Mouse (Mus musculus): ENCODE data around the gene Tbpl1. TPM values are rescaled to one million over a fixed set of nuclear protein-coding genes. Genes with fewer than 3 reads are reported as not detected.

Gene Tbpl1
- polyA plus RNA-seq, 1 experiment from 2014 or later, result 70.7 TPM

DNA sequence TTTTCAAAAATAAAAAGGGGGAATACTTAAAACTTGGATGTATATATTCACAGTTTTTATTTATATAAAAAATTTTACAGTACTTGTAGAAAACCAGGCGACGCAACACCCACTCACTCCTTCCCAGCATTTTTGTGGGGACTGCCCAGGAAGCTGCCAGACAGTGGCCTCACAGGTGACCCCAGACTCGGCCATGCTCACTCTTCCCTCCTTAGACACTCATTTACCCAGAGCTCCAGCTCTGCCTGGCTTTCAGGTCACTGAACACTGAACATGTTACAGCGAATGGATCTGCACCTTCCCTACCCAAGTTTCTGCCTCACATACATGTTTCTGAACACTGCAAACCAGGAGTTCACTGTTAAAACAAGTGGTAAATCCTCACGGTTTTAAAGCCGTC is 27.9 kb downstream of the Tbpl1 start:
- Histone ChIP-seq H3K27me3 (no peaks in the 10 kb centered on the region), H3K4me3 (no peak overlapping the region), H3K9ac (no peak overlapping the region), H3K27ac (no peak overlapping the region), H3K4me2 (no peak overlapping the region), H3K4me1 (0 out of 2 replicates have a peak, but pooled peaks cover 7% of the 10 kb centered on the region), H3K9me3 (no peaks in the 10 kb centered on the region), H3K36me3 (peaks cover 60% of the 10 kb centered on the region)
- 88% methylated on average over 6 of the region's 6 CpGs for WGBS
- no peak for ATAC-seq (ENCODE audit: insufficient number of reproducible peaks, insufficient read depth, low FRiP score, low TSS enrichment, low read depth)

- ATAC-seq (ENCODE audit: insufficient number of reproducible peaks, insufficient read depth, low FRiP score, low TSS enrichment, low read depth), result no peak
- H3K27me3 ChIP-seq, result no peaks in the 10 kb centered on the region
- peaks cover 40% of the 10 kb centered on the region for H3K36me3 ChIP-seq
- peak overlapping the region; percentile 22; the same call in 1 of the 2 replicates for H3K27ac ChIP-seq
- no peak overlapping the region for H3K4me3 ChIP-seq
- peaks cover 14% of the 10 kb centered on the region; the same call in 1 of the 2 replicates for H3K4me1 ChIP-seq
- no peaks in the 10 kb centered on the region for H3K9me3 ChIP-seq
- 63% methylated on average over 12 of the region's 12 CpGs for WGBS
- H3K9ac ChIP-seq, result no peak overlapping the region
- H3K4me2 ChIP-seq, result no peak overlapping the region
Measured at GRCm38 (mm10) chr10:22701485-22702315, 30.0 kb downstream of the Tbpl1 start.

DNA sequence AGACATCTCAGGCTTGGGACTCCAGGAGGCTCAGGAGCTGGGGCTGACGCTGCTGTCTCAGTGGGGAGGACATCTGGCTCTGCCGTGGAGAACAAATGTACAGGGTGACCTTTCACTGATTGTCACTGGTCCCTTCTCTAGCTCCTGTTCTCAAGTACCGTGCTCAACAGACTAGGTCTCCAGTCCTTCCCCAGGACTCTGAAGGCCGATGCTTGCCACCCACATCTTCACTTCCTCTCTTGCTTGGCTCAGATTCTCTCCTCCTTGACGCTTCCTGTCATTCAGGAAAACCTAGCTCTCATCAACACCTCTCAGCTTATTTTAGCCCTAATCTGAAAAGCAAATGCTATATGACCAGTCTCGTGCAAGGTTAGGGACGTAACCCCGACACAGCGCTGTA is 31.0 kb downstream of the Tbpl1 start:
- no peaks in the 10 kb centered on the region for H3K27me3 ChIP-seq
- ATAC-seq (ENCODE audit: insufficient number of reproducible peaks, insufficient read depth, low FRiP score, low TSS enrichment, low read depth), result no peak
- H3K4me3 ChIP-seq, result no peak overlapping the region
- H3K27ac ChIP-seq, result no peak overlapping the region
- peaks cover 31% of the 10 kb centered on the region for H3K36me3 ChIP-seq
- no peak overlapping the region for H3K9ac ChIP-seq
- no peaks in the 10 kb centered on the region for H3K9me3 ChIP-seq
- 87% methylated on average over 9 of the region's 9 CpGs for WGBS
- H3K4me2 ChIP-seq, result no peak overlapping the region
- peaks cover 17% of the 10 kb centered on the region; the same call in 1 of the 2 replicates for H3K4me1 ChIP-seq

GRCm38 (mm10) chr10:22699487-22700335 is 32.0 kb downstream of the Tbpl1 start:
- WGBS, result 82% methylated on average over 19 of the region's 19 CpGs
- ATAC-seq (ENCODE audit: insufficient number of reproducible peaks, insufficient read depth, low FRiP score, low TSS enrichment, low read depth), result no peak
- Histone ChIP-seq H3K4me1 (peaks cover 17% of the 10 kb centered on the region; the same call in 1 of the 2 replicates), H3K27ac (no peak overlapping the region), H3K36me3 (peaks cover 25% of the 10 kb centered on the region), H3K4me3 (no peak overlapping the region), H3K9ac (no peak overlapping the region), H3K27me3 (no peaks in the 10 kb centered on the region), H3K9me3 (no peaks in the 10 kb centered on the region), H3K4me2 (no peak overlapping the region)

DNA sequence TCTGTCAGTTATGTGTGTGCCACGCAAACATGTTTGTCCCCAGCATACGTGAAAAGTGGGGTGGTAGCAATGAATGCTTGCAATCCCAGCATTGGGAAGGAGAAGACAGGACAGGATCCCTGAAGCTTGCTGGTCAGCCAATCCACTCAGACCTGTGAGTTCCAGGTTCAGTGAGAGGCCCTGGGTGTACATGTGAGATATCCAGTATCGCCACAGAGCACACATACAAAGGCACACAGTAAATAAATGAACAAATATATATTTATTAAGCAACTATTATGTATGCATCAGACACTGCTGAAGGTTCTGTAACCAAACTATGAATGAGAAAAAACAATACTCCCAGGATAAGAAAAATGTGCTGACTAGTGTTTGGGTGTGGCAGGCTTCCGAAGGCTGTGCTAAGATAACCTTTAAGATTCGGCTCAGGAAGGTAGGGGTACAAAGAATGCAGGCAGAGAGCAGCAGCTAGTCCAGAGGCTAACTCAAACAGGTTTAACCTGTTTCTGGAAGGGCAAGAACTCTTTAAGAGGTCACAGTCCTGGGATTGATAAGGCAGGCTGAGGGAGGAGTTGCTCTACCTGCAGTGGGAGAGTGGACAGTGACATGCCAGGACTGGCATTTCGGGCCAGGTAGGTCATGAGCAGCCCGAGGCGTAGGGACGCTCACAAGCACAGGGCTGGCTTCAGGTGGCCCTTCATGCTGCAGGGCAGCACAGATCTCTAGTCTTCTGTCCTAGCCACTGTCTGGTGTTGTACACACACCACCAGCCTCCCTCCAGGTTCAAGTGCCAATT is 33.4 kb downstream of the Tbpl1 start:
- Histone ChIP-seq H3K9ac (no peak overlapping the region), H3K4me2 (no peak overlapping the region), H3K4me3 (no peak overlapping the region), H3K27me3 (no peaks in the 10 kb centered on the region), H3K9me3 (no peaks in the 10 kb centered on the region), H3K27ac (no peak overlapping the region), H3K4me1 (peaks cover 17% of the 10 kb centered on the region; the same call in 1 of the 2 replicates), H3K36me3 (peaks cover 17% of the 10 kb centered on the region)
- WGBS, result 73% methylated on average over 9 of the region's 9 CpGs
- ATAC-seq (ENCODE audit: insufficient number of reproducible peaks, insufficient read depth, low FRiP score, low TSS enrichment, low read depth), result no peak

- H3K4me1 ChIP-seq, result peaks cover 14% of the 10 kb centered on the region; the same call in 1 of the 2 replicates
- no peaks in the 10 kb centered on the region for H3K27me3 ChIP-seq
- peaks cover 8% of the 10 kb centered on the region; the same call in 1 of the 2 replicates for H3K36me3 ChIP-seq
- no peak overlapping the region for H3K4me2 ChIP-seq
- no peak overlapping the region for H3K27ac ChIP-seq
- H3K9ac ChIP-seq, result no peak overlapping the region
- no peaks in the 10 kb centered on the region for H3K9me3 ChIP-seq
- no peak for ATAC-seq (ENCODE audit: insufficient number of reproducible peaks, insufficient read depth, low FRiP score, low TSS enrichment, low read depth)
- H3K4me3 ChIP-seq, result no peak overlapping the region
- WGBS, result 87% methylated on average over 7 of the region's 7 CpGs
Measured at GRCm38 (mm10) chr10:22696864-22697263, 34.9 kb downstream of the Tbpl1 start.

- Histone ChIP-seq H3K27ac (no peak overlapping the region), H3K4me1 (peaks cover 10% of the 10 kb centered on the region; the same call in 1 of the 2 replicates), H3K4me2 (no peak overlapping the region), H3K36me3 (peaks cover 7% of the 10 kb centered on the region; the same call in 1 of the 2 replicates), H3K9ac (no peak overlapping the region), H3K9me3 (no peaks in the 10 kb centered on the region), H3K27me3 (no peaks in the 10 kb centered on the region), H3K4me3 (no peak overlapping the region)
- WGBS, result 87% methylated on average over 9 of the region's 9 CpGs
- no peak for ATAC-seq (ENCODE audit: insufficient number of reproducible peaks, insufficient read depth, low FRiP score, low TSS enrichment, low read depth)
Measured at GRCm38 (mm10) chr10:22696236-22696635, 35.5 kb downstream of the Tbpl1 start.

GRCm38 (mm10) chr10:22675848-22676630 is 55.7 kb downstream of the Tbpl1 start:
- Histone ChIP-seq H3K27ac (peak overlapping the region; percentile 28; the same call in 1 of the 2 replicates), H3K9me3 (no peaks in the 10 kb centered on the region), H3K4me1 (peaks cover 19% of the 10 kb centered on the region), H3K4me2 (peak overlapping the region; percentile 41), H3K27me3 (no peaks in the 10 kb centered on the region), H3K4me3 (0 out of 2 replicates have a peak overlapping the region, but pooled peaks have one; percentile 1), H3K9ac (no peak overlapping the region), H3K36me3 (0 out of 2 replicates have a peak, but pooled peaks cover 2% of the 10 kb centered on the region)
- WGBS, result 31% methylated on average over 13 of the region's 13 CpGs
- no peak for ATAC-seq (ENCODE audit: insufficient number of reproducible peaks, insufficient read depth, low FRiP score, low TSS enrichment, low read depth)

DNA sequence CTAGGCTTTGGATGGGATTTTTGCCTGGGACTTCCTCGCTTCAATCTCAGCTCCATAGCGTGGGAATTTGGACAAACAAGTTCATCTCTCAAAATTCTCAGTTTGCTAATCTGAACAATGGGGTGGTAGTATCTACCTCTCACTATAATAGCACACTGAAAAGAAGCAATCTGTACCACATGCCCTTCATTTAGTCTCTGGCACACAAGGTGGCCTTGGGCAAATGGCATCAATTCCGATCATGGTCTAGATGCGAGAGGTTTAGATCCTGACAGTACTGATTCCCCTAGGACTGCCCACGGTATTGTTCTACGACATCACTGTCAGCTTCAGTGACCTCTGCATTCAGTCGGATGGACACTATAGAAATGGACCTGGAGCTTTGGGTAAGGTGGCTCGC is 57.6 kb downstream of the Tbpl1 start:
- Histone ChIP-seq H3K4me3 (no peak overlapping the region), H3K27me3 (no peaks in the 10 kb centered on the region), H3K4me1 (peaks cover 19% of the 10 kb centered on the region), H3K4me2 (no peak overlapping the region), H3K27ac (no peak overlapping the region), H3K9ac (no peak overlapping the region), H3K9me3 (no peaks in the 10 kb centered on the region), H3K36me3 (0 out of 2 replicates have a peak, but pooled peaks cover 2% of the 10 kb centered on the region)
- 85% methylated on average over 8 of the region's 8 CpGs for WGBS
- no peak for ATAC-seq (ENCODE audit: insufficient number of reproducible peaks, insufficient read depth, low FRiP score, low TSS enrichment, low read depth)

GRCm38 (mm10) chr10:22668509-22668908 is 63.2 kb downstream of the Tbpl1 start:
- Histone ChIP-seq H3K9me3 (no peaks in the 10 kb centered on the region), H3K4me2 (no peak overlapping the region), H3K27ac (no peak overlapping the region), H3K4me1 (peaks cover 4% of the 10 kb centered on the region; the same call in 1 of the 2 replicates), H3K4me3 (no peak overlapping the region), H3K9ac (no peak overlapping the region), H3K27me3 (no peaks in the 10 kb centered on the region), H3K36me3 (peaks cover 5% of the 10 kb centered on the region; the same call in 1 of the 2 replicates)
- no peak for ATAC-seq (ENCODE audit: insufficient number of reproducible peaks, insufficient read depth, low FRiP score, low TSS enrichment, low read depth)
- WGBS, result 87% methylated on average over 13 of the region's 13 CpGs

Data from embryonic facial prominence, embryonic 13.5 days (tissue).